29 mouse cellular contexts compared by ENCODE assay signal in genomic region chr3:58730580-58730979, GRCm38 (mm10). TPM values are rescaled to one million over a fixed set of nuclear protein-coding genes. Genes with fewer than 3 reads are reported as not detected.
DNase-seq lines count a peak whose midpoint lies in the region; ATAC-seq and TF ChIP-seq lines count a peak whose summit lies in the region.
"Had no signal": no experiment of that assay in that cellular context is flagged by ENCODE, and none has a peak within 500 bp of the region (broad histone marks: within the 10 kb centered on the region; RNA-seq: fewer than 3 reads in every experiment).

No protein-coding gene starts in this region.

- DNase-seq in heart, adult 11 months, result peak; percentile 71
- no peak for DNase-seq in heart, adult 18-20 months
- DNase-seq in lung, postnatal 0 days (ENCODE audit: low spot score), result peak; percentile 14
- DNase-seq in lung, postnatal 14 days, result no peak
- peak; percentile 3 for DNase-seq in lung, postnatal 36 days
- DNase-seq in lung, adult 2 months, result no peak
- peak; percentile 78 for DNase-seq in fat pad, adult 2 months (ENCODE audit: extremely low read depth, low read depth, low spot score)
- DNase-seq in forebrain, postnatal 0 days, result no peak
- DNase-seq: adrenal gland, adult 8-10 months; adrenal gland, postnatal 14 days; adrenal gland, postnatal 36 days; B cell, adult 2 months; cerebellum, adult 11 months; cerebellum, adult 18-20 months; cerebellum, adult 8-10 months; cerebellum, adult 9-11 months; cerebellum, postnatal 14 days; cerebellum, postnatal 36 days; embryo, embryonic 11 days had no signal

- no peaks in the 10 kb centered on the region for H3K27me3 ChIP-seq in lung, postnatal 0 days (replicated peaks; ENCODE audit: insufficient read depth, low read length)
- no peaks in the 10 kb centered on the region for H3K27me3 ChIP-seq in forebrain, postnatal 0 days (ENCODE audit: insufficient read depth, low read length)
- H3K27me3 ChIP-seq: CH12.LX; embryonic facial prominence, embryonic 13.5 days; embryonic facial prominence, embryonic 15.5 days; forebrain, embryonic 13.5 days; forebrain, embryonic 15.5 days; Patski had no signal

- H3K9ac ChIP-seq in lung, postnatal 0 days (replicated peaks; ENCODE audit: low read depth), result no peak overlapping the region
- H3K9ac ChIP-seq in forebrain, postnatal 0 days, result no peak overlapping the region
- H3K9ac ChIP-seq: embryonic facial prominence, embryonic 13.5 days; embryonic facial prominence, embryonic 15.5 days; forebrain, embryonic 13.5 days; forebrain, embryonic 15.5 days had no signal

- no peak overlapping the region for H3K4me2 ChIP-seq in lung, postnatal 0 days (replicated peaks; ENCODE audit: low read depth, low read length)
- no peak overlapping the region for H3K4me2 ChIP-seq in forebrain, postnatal 0 days (ENCODE audit: low read depth)
- H3K4me2 ChIP-seq: embryonic facial prominence, embryonic 13.5 days; embryonic facial prominence, embryonic 15.5 days; forebrain, embryonic 13.5 days; forebrain, embryonic 15.5 days had no signal

- peak; percentile 48; the same call in 1 of the 2 replicates for ATAC-seq in lung, postnatal 0 days
- no peak for ATAC-seq in forebrain, postnatal 0 days
- ATAC-seq: activated CD4-positive, CD25-positive, alpha-beta regulatory T cell, adult 4 months; CD4-positive, CD25-positive, alpha-beta regulatory T cell, adult 4 months; forebrain, embryonic 13.5 days; forebrain, embryonic 15.5 days; Patski had no signal

- TF ChIP-seq POLR2A in lung, adult 2 months (IDR thresholded peaks at IDR 0.05; ENCODE audit: borderline replicate concordance, extremely low read depth, low read depth, low read length), result no peak

- no peaks in the 10 kb centered on the region for H3K9me3 ChIP-seq in lung, postnatal 0 days (ENCODE audit: low read length)
- H3K9me3 ChIP-seq in forebrain, postnatal 0 days (ENCODE audit: low read length), result no peaks in the 10 kb centered on the region
- H3K9me3 ChIP-seq: embryonic facial prominence, embryonic 13.5 days; embryonic facial prominence, embryonic 15.5 days; forebrain, embryonic 13.5 days; forebrain, embryonic 15.5 days; G1E had no signal

- no peak overlapping the region for H3K27ac ChIP-seq in lung, postnatal 0 days (ENCODE audit: low read length)
- no peak overlapping the region for H3K27ac ChIP-seq in forebrain, postnatal 0 days (ENCODE audit: low read depth, low read length)
- H3K27ac ChIP-seq: embryonic facial prominence, embryonic 13.5 days; embryonic facial prominence, embryonic 15.5 days; forebrain, embryonic 13.5 days; forebrain, embryonic 15.5 days had no signal

- TF ChIP-seq CTCF in lung, postnatal 0 days (IDR thresholded peaks at IDR 0.05), result no peak
- no peak for TF ChIP-seq CTCF in lung, adult 2 months (IDR thresholded peaks at IDR 0.05; ENCODE audit: insufficient read depth, low read length)
- TF ChIP-seq CTCF in forebrain, postnatal 0 days (IDR thresholded peaks at IDR 0.05; ENCODE audit: low read depth), result no peak

- TF ChIP-seq EP300 in lung, postnatal 0 days (IDR thresholded peaks at IDR 0.05), result no peak

- H3K36me3 ChIP-seq in lung, postnatal 0 days (ENCODE audit: insufficient read depth, low read length), result no peaks in the 10 kb centered on the region
- no peaks in the 10 kb centered on the region for H3K36me3 ChIP-seq in forebrain, postnatal 0 days (ENCODE audit: insufficient read depth)
- H3K36me3 ChIP-seq: embryonic facial prominence, embryonic 13.5 days; embryonic facial prominence, embryonic 15.5 days; forebrain, embryonic 15.5 days; G1E had no signal

- 79% methylated on average over 3 of the region's 3 CpGs for WGBS in lung, postnatal 0 days
- 80% methylated on average over 3 of the region's 3 CpGs for WGBS in lung, adult 2 months
- 81% methylated on average over 3 of the region's 3 CpGs for WGBS in forebrain, postnatal 0 days

- H3K4me1 ChIP-seq in lung, postnatal 0 days (ENCODE audit: insufficient read depth, low read depth, low read length), result no peaks in the 10 kb centered on the region
- H3K4me1 ChIP-seq in lung, adult 2 months (ENCODE audit: control insufficient read depth, insufficient read depth, low read length), result no peaks in the 10 kb centered on the region
- H3K4me1 ChIP-seq in forebrain, postnatal 0 days (ENCODE audit: insufficient read depth), result no peaks in the 10 kb centered on the region

- no peak overlapping the region for H3K4me3 ChIP-seq in lung, postnatal 0 days (ENCODE audit: low read depth, low read length)
- H3K4me3 ChIP-seq in lung, adult 2 months (replicated peaks; ENCODE audit: extremely low read depth, low read depth, low read length), result no peak overlapping the region
- no peak overlapping the region for H3K4me3 ChIP-seq in forebrain, postnatal 0 days (ENCODE audit: low read depth, low read length)
- H3K4me3 ChIP-seq: embryonic facial prominence, embryonic 13.5 days; embryonic facial prominence, embryonic 15.5 days; erythroblast, embryonic 14.5 days; forebrain, embryonic 13.5 days; forebrain, embryonic 15.5 days had no signal

RNA-seq across cellular contexts. Expression of gene Siah2, which starts 38.4 kb away (rescaled TPM):
- total RNA-seq in heart, adult 18-20 months (2021), result 10 to 100 TPM; 11.8 to 12.5 TPM
- polyA plus RNA-seq in lung, postnatal 0 days (2015; fragmentation: Nextera tagmentation; extraction: Ambion mirVana), result 3.9 and 4.1 TPM in 2 replicates
- 14.4 and 17.3 TPM in 2 replicates for polyA plus RNA-seq in lung, adult 2 months (2012; rRNA removed)
- 22.1 and 25.2 TPM in 2 replicates for total RNA-seq in forebrain, postnatal 0 days (2014; rRNA removed)
- polyA plus RNA-seq in forebrain, postnatal 0 days (2015; fragmentation: Nextera tagmentation; extraction: Ambion mirVana), result 11.2 and 13.6 TPM in 2 replicates

Comparison
In these comparisons a context has a peak if more than half of its experiments do, and no peak if none do; other contexts are left out.
1. DNase-seq: peak in heart, adult 11 months (single experiment), lung, postnatal 0 days (single experiment), lung, postnatal 36 days (single experiment) and fat pad, adult 2 months (single experiment); none in heart, adult 18-20 months (0 of 2), lung, postnatal 14 days (single experiment), lung, adult 2 months (single experiment) and forebrain, postnatal 0 days (single experiment).